Mouse (Mus musculus): ENCODE results near the gene Fry.

GRCm38 (mm10) chr5:150173869-150174268, 55.4 kb downstream of the Fry start:
- no peak for TF ChIP-seq CTCF (IDR thresholded peaks at IDR 0.05; ENCODE audit: extremely low read depth, insufficient read depth, low read length)
- TF ChIP-seq POLR2A (IDR thresholded peaks at IDR 0.05; ENCODE audit: extremely low read depth, insufficient read depth, low read length): no peak
